7 mouse cellular contexts compared by ENCODE assay signal in genomic region chr3:38482749-38483148, GRCm38 (mm10). TPM values are rescaled to one million over a fixed set of nuclear protein-coding genes. Genes with fewer than 3 reads are reported as not detected.
DNase-seq lines count a peak whose midpoint lies in the region; ATAC-seq and TF ChIP-seq lines count a peak whose summit lies in the region.

No protein-coding gene starts in this region.

- no peaks in the 10 kb centered on the region for H3K36me3 ChIP-seq in liver, adult 2 months (ENCODE audit: control insufficient read depth, insufficient read depth, low read length)
- H3K36me3 ChIP-seq in heart, embryonic 11.5 days (ENCODE audit: control insufficient read depth, insufficient read depth, low read length), result peaks cover 2% of the 10 kb centered on the region; the same call in 1 of the 2 replicates
- peaks cover 19% of the 10 kb centered on the region; the same call in 1 of the 2 replicates for H3K36me3 ChIP-seq in limb, embryonic 15.5 days

- ATAC-seq in heart, embryonic 11.5 days (replicated peaks; ENCODE audit: insufficient number of reproducible peaks, low FRiP score, low TSS enrichment), result no peak
- no peak for ATAC-seq in limb, embryonic 15.5 days (ENCODE audit: insufficient number of reproducible peaks, low FRiP score, low TSS enrichment, low read depth)

- DNase-seq in liver, adult 2 months (ENCODE audit: extremely low read depth, low read depth, low spot score), result no peak
- no peak for DNase-seq in liver
- peak; percentile 41 to 52 for DNase-seq in cerebellum, postnatal 25 days
- no peak for DNase-seq in frontal cortex, postnatal 10 days (ENCODE audit: low spot score in 2 of 2)

- 0 out of 2 replicates have a peak, but pooled peaks cover 4% of the 10 kb centered on the region for H3K4me1 ChIP-seq in liver, adult 2 months (ENCODE audit: control insufficient read depth, insufficient read depth, low read length)
- peaks cover 20% of the 10 kb centered on the region for H3K4me1 ChIP-seq in heart, embryonic 11.5 days (ENCODE audit: control insufficient read depth, insufficient read depth, low read length)
- H3K4me1 ChIP-seq in limb, embryonic 15.5 days, result peaks cover 43% of the 10 kb centered on the region
- H3K4me1 ChIP-seq in olfactory bulb, adult 2 months (ENCODE audit: control insufficient read depth, insufficient read depth, low read length), result peaks cover 13% of the 10 kb centered on the region

- H3K4me2 ChIP-seq in heart, embryonic 11.5 days, result peak overlapping the region; percentile 82
- peak overlapping the region; percentile 66 for H3K4me2 ChIP-seq in limb, embryonic 15.5 days

- no peak for TF ChIP-seq POLR2A in liver, adult 2 months (IDR thresholded peaks at IDR 0.05; ENCODE audit: extremely low read depth, insufficient read depth, low read length)
- TF ChIP-seq POLR2A in olfactory bulb, adult 2 months (IDR thresholded peaks at IDR 0.05; ENCODE audit: insufficient read depth, low read depth, low read length), result no peak

- WGBS in liver, adult 2 months, result 81% methylated on average over 11 of the region's 11 CpGs
- WGBS in heart, embryonic 11.5 days (ENCODE audit: insufficient replicate concordance), result 35% methylated on average over 11 of the region's 11 CpGs
- 24% methylated on average over 11 of the region's 11 CpGs for WGBS in limb, embryonic 15.5 days
- 13% methylated on average over 11 of the region's 11 CpGs for WGBS in olfactory bulb, adult 2 months

- no peak overlapping the region for H3K27ac ChIP-seq in liver, adult 2 months (replicated peaks; ENCODE audit: insufficient read depth, low read depth, low read length)
- H3K27ac ChIP-seq in heart, embryonic 11.5 days (ENCODE audit: low read depth, low read length), result peak overlapping the region; percentile 48
- H3K27ac ChIP-seq in limb, embryonic 15.5 days, result peak overlapping the region; percentile 27; the same call in 1 of the 2 replicates
- no peak overlapping the region for H3K27ac ChIP-seq in olfactory bulb, adult 2 months (ENCODE audit: insufficient read depth, low read depth, low read length)

- peak overlapping the region; percentile 47; the same call in 1 of the 2 replicates for H3K4me3 ChIP-seq in liver, adult 2 months (ENCODE audit: insufficient read depth, low read depth, low read length)
- H3K4me3 ChIP-seq in heart, embryonic 11.5 days (ENCODE audit: low read depth, low read length), result peak overlapping the region; percentile 91
- H3K4me3 ChIP-seq in limb, embryonic 15.5 days, result peak overlapping the region; percentile 83
- peak overlapping the region; percentile 53 for H3K4me3 ChIP-seq in olfactory bulb, adult 2 months (ENCODE audit: insufficient read depth, low read depth, low read length)

- H3K79me2 ChIP-seq in liver, adult 2 months (ENCODE audit: control insufficient read depth, insufficient read depth, low read length), result peaks cover 5% of the 10 kb centered on the region; the same call in 1 of the 2 replicates

- 0 out of 2 replicates have a peak overlapping the region, but pooled peaks have one; percentile 26 for H3K9ac ChIP-seq in liver, adult 2 months (ENCODE audit: low read depth, low read length)
- H3K9ac ChIP-seq in heart, embryonic 11.5 days (ENCODE audit: low read depth, low read length), result peak overlapping the region; percentile 96
- H3K9ac ChIP-seq in limb, embryonic 15.5 days, result 0 out of 2 replicates have a peak overlapping the region, but pooled peaks have one; percentile 17

- no peaks in the 10 kb centered on the region for H3K27me3 ChIP-seq in liver, adult 2 months (ENCODE audit: control insufficient read depth, insufficient read depth, low read length)
- H3K27me3 ChIP-seq in heart, embryonic 11.5 days (ENCODE audit: control insufficient read depth, insufficient read depth, low read length), result no peaks in the 10 kb centered on the region
- no peaks in the 10 kb centered on the region for H3K27me3 ChIP-seq in limb, embryonic 15.5 days

- no peaks in the 10 kb centered on the region for H3K9me3 ChIP-seq in heart, embryonic 11.5 days (replicated peaks; ENCODE audit: control insufficient read depth, low read length)
- no peaks in the 10 kb centered on the region for H3K9me3 ChIP-seq in limb, embryonic 15.5 days

- TF ChIP-seq CTCF in liver, adult 2 months (IDR thresholded peaks at IDR 0.05; ENCODE audit: low read depth, low read length), result no peak
- no peak for TF ChIP-seq CTCF in olfactory bulb, adult 2 months (IDR thresholded peaks at IDR 0.05; ENCODE audit: insufficient read depth, low read depth, low read length)

RNA-seq across cellular contexts. Expression of gene Ankrd50, which starts 1.9 kb away (rescaled TPM):
- 5.4 and 7.3 TPM in 2 replicates for total RNA-seq in liver, adult 2 months (2014; rRNA removed)
- 3.7 and 4.8 TPM in 2 replicates for polyA plus RNA-seq in liver, adult 2 months (2012; rRNA removed)
- 17.3 and 20.3 TPM in 2 replicates for polyA plus RNA-seq in heart, embryonic 11.5 days (2014; fragmentation: Nextera tagmentation; extraction: Ambion mirVana)
- 22.5 and 23.7 TPM in 2 replicates for polyA plus RNA-seq in limb, embryonic 15.5 days (2015; fragmentation: Nextera tagmentation; extraction: Ambion mirVana)
- not detected in 2 replicates for polyA plus RNA-seq in olfactory bulb, adult 2 months (2012; ENCODE audit: insufficient read depth, insufficient read length, low replicate concordance, missing spikeins)

Comparison
In these comparisons a context has a peak if more than half of its experiments do, and no peak if none do; other contexts are left out.
1. DNase-seq: peak in cerebellum, postnatal 25 days (2 of 2); none in liver, adult 2 months (single experiment), liver (single experiment) and frontal cortex, postnatal 10 days (0 of 2).
2. H3K27ac ChIP-seq: peak in heart, embryonic 11.5 days (single experiment) and limb, embryonic 15.5 days (single experiment); none in liver, adult 2 months (single experiment) and olfactory bulb, adult 2 months (single experiment).
3. H3K9ac ChIP-seq: peak in every context shown above with its lines; median percentile 96 in heart, embryonic 11.5 days; 26 in liver, adult 2 months; 17 in limb, embryonic 15.5 days.
4. Peak in every context shown above with its lines, with median percentiles within 50 percentile points of each other: H3K4me3 ChIP-seq.